Mouse (Mus musculus): Measurements from ENCODE around the gene Astl. TPM values are rescaled to one million over a fixed set of nuclear protein-coding genes. Genes with fewer than 3 reads are reported as not detected.

Astl gene
- polyA plus RNA-seq, 1 experiment from 2014 or later, result not detected

DNA sequence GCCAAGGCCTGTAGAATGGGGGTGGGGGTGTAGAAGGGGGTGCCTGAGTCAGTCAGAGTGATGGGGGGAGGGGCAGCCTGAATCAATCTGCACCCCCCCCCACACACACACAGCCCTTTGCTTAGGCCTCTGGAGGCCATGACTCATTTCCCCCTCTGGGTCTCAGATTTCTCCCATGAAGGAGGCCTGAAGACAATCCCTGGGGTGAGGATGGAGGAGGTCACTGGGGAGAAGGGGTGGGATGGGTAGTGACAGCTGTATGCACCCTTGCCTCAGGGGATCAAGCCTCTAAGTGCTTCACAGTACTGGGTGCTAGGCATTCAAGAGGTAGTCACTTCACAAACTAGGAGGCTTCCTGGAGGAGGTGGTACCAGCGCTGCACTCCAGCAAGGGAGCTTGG, 14.8 kb upstream of the Astl start:
- no peaks in the 10 kb centered on the region for H3K36me3 ChIP-seq (ENCODE audit: control insufficient read depth, insufficient read depth, low read length)
- no peak for ATAC-seq (ENCODE audit: insufficient number of reproducible peaks, insufficient read depth, low FRiP score, low read depth)
- H3K9ac ChIP-seq (ENCODE audit: low read length), result no peak overlapping the region
- WGBS, result 76% methylated on average over 1 of the region's 1 CpGs
- no peak overlapping the region for H3K4me3 ChIP-seq (ENCODE audit: control insufficient read depth in 1 of 2, insufficient read depth in 1 of 2, low read depth in 1 of 2, low read length in 2 of 2)
- peaks cover 0 to 5% of the 10 kb centered on the region in 2 experiments; a peak in 3 of 4 replicates for H3K4me1 ChIP-seq (ENCODE audit: control insufficient read depth in 2 of 2, insufficient read depth in 2 of 2, low read length in 2 of 2)
- no peak overlapping the region for H3K27ac ChIP-seq (replicated peaks in 1 of 2; ENCODE audit: control insufficient read depth in 1 of 2, insufficient read depth in 1 of 2, low read depth in 2 of 2, low read length in 2 of 2)
- H3K4me2 ChIP-seq (ENCODE audit: low read length), result no peak overlapping the region
- H3K27me3 ChIP-seq (ENCODE audit: control insufficient read depth, insufficient read depth, low read length), result no peaks in the 10 kb centered on the region
- no peaks in the 10 kb centered on the region for H3K9me3 ChIP-seq (ENCODE audit: control insufficient read depth, low read length)

DNA sequence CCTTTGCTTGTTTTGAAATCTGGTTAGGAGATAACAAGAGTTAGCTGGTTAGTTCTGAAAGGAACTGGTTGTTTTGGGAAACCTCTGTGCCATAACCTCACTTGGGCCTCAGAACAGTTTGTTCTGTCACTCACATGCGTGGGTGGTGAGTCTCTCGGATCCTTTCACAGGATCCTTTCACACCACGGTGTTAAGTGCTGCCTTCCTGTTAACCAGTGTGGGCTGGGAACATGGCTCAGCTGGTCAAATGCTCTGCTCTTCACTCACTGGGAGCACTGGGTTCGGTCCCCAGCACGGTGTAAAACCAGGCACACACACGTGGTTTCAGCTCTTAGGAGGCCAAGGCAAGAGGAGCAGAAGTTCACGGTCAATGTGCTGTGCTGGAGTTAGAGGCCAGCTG, 14.0 kb upstream of the Astl start:
- no peak overlapping the region for H3K4me2 ChIP-seq (ENCODE audit: low read length)
- no peaks in the 10 kb centered on the region for H3K27me3 ChIP-seq (ENCODE audit: control insufficient read depth, insufficient read depth, low read length)
- no peak overlapping the region for H3K9ac ChIP-seq (ENCODE audit: low read length)
- H3K27ac ChIP-seq (replicated peaks in 1 of 2; ENCODE audit: control insufficient read depth in 1 of 2, insufficient read depth in 1 of 2, low read depth in 2 of 2, low read length in 2 of 2), result no peak overlapping the region
- no peaks in the 10 kb centered on the region for H3K9me3 ChIP-seq (ENCODE audit: control insufficient read depth, low read length)
- H3K36me3 ChIP-seq (ENCODE audit: control insufficient read depth, insufficient read depth, low read length), result no peaks in the 10 kb centered on the region
- H3K4me3 ChIP-seq (ENCODE audit: control insufficient read depth in 1 of 2, insufficient read depth in 1 of 2, low read depth in 1 of 2, low read length in 2 of 2), result no peak overlapping the region
- no peak for ATAC-seq (ENCODE audit: insufficient number of reproducible peaks, insufficient read depth, low FRiP score, low read depth)
- WGBS, result 49% methylated on average over 7 of the region's 7 CpGs
- H3K4me1 ChIP-seq (ENCODE audit: control insufficient read depth in 2 of 2, insufficient read depth in 2 of 2, low read length in 2 of 2), result peaks cover 5 to 9% of the 10 kb centered on the region in 2 experiments; a peak in 3 of 4 replicates

DNA sequence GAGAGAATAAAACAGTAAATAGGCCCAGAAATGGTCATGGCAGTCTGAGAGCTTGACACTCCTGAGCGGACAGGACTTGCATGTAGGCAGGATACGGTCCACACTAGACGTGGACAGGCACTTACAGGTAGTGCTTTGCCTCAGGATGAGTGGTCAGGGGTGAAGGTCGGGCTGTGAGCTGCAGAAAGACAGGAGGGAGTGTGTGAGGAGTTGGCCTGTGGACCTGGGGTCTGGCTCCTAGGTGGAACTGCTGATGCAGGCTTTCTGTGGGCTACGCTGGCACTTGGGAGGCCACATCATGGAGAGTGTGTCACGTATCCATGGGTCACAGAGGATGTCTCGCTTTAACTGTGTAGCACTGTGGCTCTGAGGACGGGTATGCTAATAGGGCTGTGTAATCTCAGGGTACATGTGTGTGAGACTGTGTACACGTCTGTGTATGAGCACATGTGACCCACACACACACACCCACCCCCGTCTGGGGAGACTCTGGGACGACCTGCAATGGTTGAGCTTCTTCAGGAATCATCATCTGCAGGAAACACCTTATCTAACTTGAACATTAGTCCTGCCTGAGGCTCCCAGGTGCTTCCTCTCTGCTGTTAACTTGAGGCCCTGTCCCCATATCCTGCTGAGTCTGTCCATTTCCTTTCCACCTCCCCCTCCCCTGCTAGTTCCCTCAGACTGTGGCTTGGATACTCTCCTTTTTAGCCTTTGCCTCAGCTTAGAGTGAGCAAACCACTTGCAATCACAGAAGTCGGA, 10.2 kb upstream of the Astl start:
- no peaks in the 10 kb centered on the region for H3K36me3 ChIP-seq (ENCODE audit: control insufficient read depth, insufficient read depth, low read length)
- no peak overlapping the region for H3K4me3 ChIP-seq (ENCODE audit: control insufficient read depth in 1 of 2, insufficient read depth in 1 of 2, low read depth in 1 of 2, low read length in 2 of 2)
- peaks cover 14 to 15% of the 10 kb centered on the region in 2 experiments; a peak in 3 of 4 replicates for H3K4me1 ChIP-seq (ENCODE audit: control insufficient read depth in 2 of 2, insufficient read depth in 2 of 2, low read length in 2 of 2)
- H3K4me2 ChIP-seq (ENCODE audit: low read length), result no peak overlapping the region
- H3K9me3 ChIP-seq (ENCODE audit: control insufficient read depth, low read length), result no peaks in the 10 kb centered on the region
- no peak overlapping the region; the same call in 1 of the 2 replicates for H3K9ac ChIP-seq (ENCODE audit: low read length)
- peak; percentile 67 for ATAC-seq (ENCODE audit: insufficient number of reproducible peaks, insufficient read depth, low FRiP score, low read depth)
- peak overlapping the region; percentile 57 to 63 for H3K27ac ChIP-seq (replicated peaks in 1 of 2; ENCODE audit: control insufficient read depth in 1 of 2, insufficient read depth in 1 of 2, low read depth in 2 of 2, low read length in 2 of 2)
- no peaks in the 10 kb centered on the region for H3K27me3 ChIP-seq (ENCODE audit: control insufficient read depth, insufficient read depth, low read length)
- 54% methylated on average over 12 of the region's 12 CpGs for WGBS

DNA sequence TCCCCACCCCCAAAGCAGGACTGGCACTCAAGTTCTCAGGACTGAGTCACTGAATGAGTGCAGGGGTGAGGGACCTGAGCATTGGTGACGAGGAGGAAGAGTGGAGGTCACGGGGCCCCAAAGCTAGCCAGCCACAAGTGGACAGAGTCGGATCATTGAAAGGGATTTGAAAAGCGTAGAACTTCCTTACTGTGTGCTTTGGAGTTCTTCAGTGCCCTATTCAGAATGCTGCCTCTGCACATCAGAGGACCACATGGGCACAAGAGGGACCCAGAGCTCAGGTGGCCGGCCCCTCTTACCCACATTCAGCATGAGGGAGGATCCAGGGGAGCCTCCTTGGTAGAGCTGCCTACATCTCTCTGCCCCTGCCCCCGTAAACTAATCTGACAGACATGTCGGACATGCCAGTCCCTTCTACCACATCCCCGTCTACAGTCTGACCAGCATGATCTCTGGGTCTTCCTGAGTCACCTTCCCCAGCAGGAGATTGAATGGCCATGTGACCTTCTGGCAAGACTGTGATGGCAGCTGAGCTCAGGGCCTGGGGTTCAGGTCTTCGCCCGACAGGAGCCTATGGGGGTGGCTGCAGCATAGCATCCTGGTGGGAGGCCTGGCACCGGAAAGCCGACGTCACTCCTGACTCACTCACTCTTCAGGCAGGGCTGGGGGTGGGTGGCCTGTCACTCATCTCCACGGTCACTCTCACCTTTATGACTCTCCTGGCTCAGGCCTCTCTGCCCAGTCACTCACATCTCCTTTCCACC, 5.5 kb upstream of the Astl start:
- H3K27me3 ChIP-seq (ENCODE audit: control insufficient read depth, insufficient read depth, low read length), result peaks cover 8% of the 10 kb centered on the region; the same call in 1 of the 2 replicates
- no peak overlapping the region for H3K9ac ChIP-seq (ENCODE audit: low read length)
- no peak for ATAC-seq (ENCODE audit: insufficient number of reproducible peaks, insufficient read depth, low FRiP score, low read depth)
- peaks cover 29 to 43% of the 10 kb centered on the region in 2 experiments for H3K4me1 ChIP-seq (ENCODE audit: control insufficient read depth in 2 of 2, insufficient read depth in 2 of 2, low read length in 2 of 2)
- 64% methylated on average over 14 of the region's 14 CpGs for WGBS
- H3K4me2 ChIP-seq (ENCODE audit: low read length), result no peak overlapping the region
- no peaks in the 10 kb centered on the region for H3K9me3 ChIP-seq (ENCODE audit: control insufficient read depth, low read length)
- H3K27ac ChIP-seq (replicated peaks in 1 of 2; ENCODE audit: control insufficient read depth in 1 of 2, insufficient read depth in 1 of 2, low read depth in 2 of 2, low read length in 2 of 2), result no peak overlapping the region
- no peak overlapping the region for H3K4me3 ChIP-seq (ENCODE audit: control insufficient read depth in 1 of 2, insufficient read depth in 1 of 2, low read depth in 1 of 2, low read length in 2 of 2)
- no peaks in the 10 kb centered on the region for H3K36me3 ChIP-seq (ENCODE audit: control insufficient read depth, insufficient read depth, low read length)

DNA sequence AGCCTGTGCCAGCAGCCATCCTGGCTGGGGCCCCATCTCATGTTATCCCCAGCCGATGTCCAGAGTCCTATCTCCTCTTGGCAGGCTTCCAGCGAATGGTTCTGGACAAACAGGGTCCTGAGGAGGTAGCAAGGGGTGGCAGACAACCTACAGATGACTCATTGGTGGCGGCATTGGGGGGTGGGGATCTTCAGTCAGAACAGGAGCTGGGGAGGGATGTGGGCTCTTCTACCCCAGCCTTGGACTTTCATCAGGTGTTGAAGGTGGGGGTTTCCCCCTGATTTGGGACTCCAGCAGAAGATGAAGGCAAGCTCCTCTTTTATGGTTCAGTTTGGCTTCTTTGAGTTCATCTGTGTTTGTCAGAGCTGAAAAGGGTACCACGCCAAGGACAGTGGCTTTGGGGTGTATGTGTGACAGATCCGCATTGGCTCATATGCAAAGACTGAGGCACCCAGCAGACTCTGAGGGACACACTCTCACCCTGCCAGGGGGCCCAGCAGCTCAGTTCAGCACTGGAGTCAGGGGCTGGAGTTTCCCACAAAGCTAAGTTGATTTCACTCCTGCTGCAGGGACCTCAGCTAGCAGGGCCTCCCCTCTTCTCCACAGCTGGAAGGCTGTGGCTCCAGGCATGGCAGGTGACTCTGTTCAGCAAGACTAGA, 4.4 kb upstream of the Astl start:
- Histone ChIP-seq H3K4me2 (ENCODE audit: low read length) (no peak overlapping the region), H3K27me3 (ENCODE audit: control insufficient read depth, insufficient read depth, low read length) (peaks cover 8% of the 10 kb centered on the region; the same call in 1 of the 2 replicates), H3K9me3 (ENCODE audit: control insufficient read depth, low read length) (no peaks in the 10 kb centered on the region), H3K27ac (replicated peaks in 1 of 2; ENCODE audit: control insufficient read depth in 1 of 2, insufficient read depth in 1 of 2, low read depth in 2 of 2, low read length in 2 of 2) (no peak overlapping the region), H3K36me3 (ENCODE audit: control insufficient read depth, insufficient read depth, low read length) (no peaks in the 10 kb centered on the region), H3K4me3 (ENCODE audit: control insufficient read depth in 1 of 2, insufficient read depth in 1 of 2, low read depth in 1 of 2, low read length in 2 of 2) (no peak overlapping the region), H3K4me1 (ENCODE audit: control insufficient read depth in 2 of 2, insufficient read depth in 2 of 2, low read length in 2 of 2) (peaks cover 27 to 41% of the 10 kb centered on the region in 2 experiments), H3K9ac (ENCODE audit: low read length) (no peak overlapping the region)
- no peak for ATAC-seq (ENCODE audit: insufficient number of reproducible peaks, insufficient read depth, low FRiP score, low read depth)
- WGBS, result 45% methylated on average over 5 of the region's 5 CpGs

DNA sequence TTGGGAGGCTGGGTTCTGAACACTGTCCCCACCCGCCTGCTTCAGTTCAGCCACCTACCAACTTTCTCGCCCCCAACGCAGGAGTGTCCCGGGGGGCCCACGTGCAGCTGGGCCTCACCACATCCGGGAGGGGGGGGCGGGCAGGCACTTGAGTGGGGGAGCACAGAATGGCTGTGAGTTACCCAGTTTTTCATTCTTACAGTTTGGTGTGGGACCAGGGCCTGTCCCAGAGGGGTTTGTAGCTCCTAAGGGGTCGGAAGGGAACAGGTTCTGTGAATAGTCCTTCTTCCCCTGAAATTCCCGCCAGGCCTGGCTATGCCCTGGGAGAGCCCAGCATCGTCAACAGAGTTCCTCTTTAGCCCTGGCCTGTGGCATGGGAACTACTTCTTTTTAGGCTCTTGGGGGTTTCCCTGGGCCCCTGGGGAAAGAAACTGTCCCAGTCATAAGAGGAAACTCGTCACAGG, 3.3 kb upstream of the Astl start:
- peaks cover 25 to 35% of the 10 kb centered on the region in 2 experiments for H3K4me1 ChIP-seq (ENCODE audit: control insufficient read depth in 2 of 2, insufficient read depth in 2 of 2, low read length in 2 of 2)
- peaks cover 8% of the 10 kb centered on the region; the same call in 1 of the 2 replicates for H3K27me3 ChIP-seq (ENCODE audit: control insufficient read depth, insufficient read depth, low read length)
- H3K9ac ChIP-seq (ENCODE audit: low read length), result no peak overlapping the region
- peak overlapping the region; percentile 96; the same call in 1 of the 2 replicates for H3K4me2 ChIP-seq (ENCODE audit: low read length)
- no peak overlapping the region for H3K4me3 ChIP-seq (ENCODE audit: control insufficient read depth in 1 of 2, insufficient read depth in 1 of 2, low read depth in 1 of 2, low read length in 2 of 2)
- H3K9me3 ChIP-seq (ENCODE audit: control insufficient read depth, low read length), result no peaks in the 10 kb centered on the region
- WGBS, result 53% methylated on average over 11 of the region's 11 CpGs
- ATAC-seq (ENCODE audit: insufficient number of reproducible peaks, insufficient read depth, low FRiP score, low read depth), result no peak
- H3K36me3 ChIP-seq (ENCODE audit: control insufficient read depth, insufficient read depth, low read length), result no peaks in the 10 kb centered on the region
- 0 out of 4 replicates have a peak overlapping the region, but pooled peaks of 1 of the 2 experiments have one; percentile 45 for H3K27ac ChIP-seq (replicated peaks in 1 of 2; ENCODE audit: control insufficient read depth in 1 of 2, insufficient read depth in 1 of 2, low read depth in 2 of 2, low read length in 2 of 2)

DNA sequence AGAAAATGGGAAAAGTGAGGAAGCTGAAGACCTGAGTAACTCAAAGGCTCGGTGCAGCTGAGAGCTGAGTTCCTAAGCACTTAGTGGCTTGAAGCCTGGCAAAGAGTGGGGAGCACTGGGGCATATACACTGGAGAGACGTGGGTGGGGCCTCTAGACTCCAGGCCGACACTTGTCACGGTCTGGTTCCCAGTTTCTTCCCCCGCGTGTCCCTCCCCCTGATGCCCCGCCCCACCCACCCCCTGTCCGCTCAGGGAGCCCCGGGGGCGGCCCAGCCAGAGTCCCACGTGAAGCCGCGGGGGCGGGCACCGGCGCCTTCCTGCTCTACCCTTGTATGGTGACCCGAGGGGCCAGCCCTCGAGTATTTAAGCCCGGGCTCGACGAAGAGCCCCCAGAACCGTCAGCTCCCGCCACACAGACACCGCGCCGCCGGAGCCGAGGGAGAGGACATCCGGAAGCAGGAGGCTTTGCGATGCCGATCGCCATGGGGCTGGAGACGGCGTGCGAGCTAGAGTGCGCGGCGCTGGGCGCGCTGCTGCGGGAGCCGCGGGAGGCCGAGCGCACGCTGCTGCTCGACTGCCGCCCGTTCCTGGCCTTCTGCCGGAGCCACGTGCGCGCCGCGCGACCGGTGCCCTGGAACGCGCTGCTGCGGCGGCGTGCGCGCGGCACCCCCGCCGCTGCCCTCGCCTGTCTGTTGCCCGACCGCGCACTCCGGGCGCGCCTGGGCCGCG, 2.5 kb upstream of the Astl start, which contains the start of gene Dusp2:
Gene Dusp2 (plus strand): TSS at position 393 of the 730 bp plus-strand sequence.
- peak within 1 kb of the TSS; percentile 56 to 66 for H3K4me3 ChIP-seq (ENCODE audit: control insufficient read depth in 1 of 2, insufficient read depth in 1 of 2, low read depth in 1 of 2, low read length in 2 of 2)
- H3K9ac ChIP-seq (ENCODE audit: low read length), result peak within 1 kb of the TSS; percentile 75
- 0% methylated on average over 40 of the region's 76 CpGs for WGBS
- H3K36me3 ChIP-seq (ENCODE audit: control insufficient read depth, insufficient read depth, low read length), result no peaks in the 10 kb centered on the region
- H3K27ac ChIP-seq (replicated peaks in 1 of 2; ENCODE audit: control insufficient read depth in 1 of 2, insufficient read depth in 1 of 2, low read depth in 2 of 2, low read length in 2 of 2), result peak within 1 kb of the TSS; percentile 23 to 45
- no peaks in the 10 kb centered on the region for H3K9me3 ChIP-seq (ENCODE audit: control insufficient read depth, low read length)
- peaks cover 8% of the 10 kb centered on the region; the same call in 1 of the 2 replicates for H3K27me3 ChIP-seq (ENCODE audit: control insufficient read depth, insufficient read depth, low read length)
- peak; percentile 87 for ATAC-seq (ENCODE audit: insufficient number of reproducible peaks, insufficient read depth, low FRiP score, low read depth)
- peak within 1 kb of the TSS; percentile 96 for H3K4me2 ChIP-seq (ENCODE audit: low read length)
- H3K4me1 ChIP-seq (ENCODE audit: control insufficient read depth in 2 of 2, insufficient read depth in 2 of 2, low read length in 2 of 2), result peaks cover 25 to 35% of the 10 kb centered on the region in 2 experiments

All from heart, embryonic 14.5 days (tissue).